In the genomic region with DNA sequence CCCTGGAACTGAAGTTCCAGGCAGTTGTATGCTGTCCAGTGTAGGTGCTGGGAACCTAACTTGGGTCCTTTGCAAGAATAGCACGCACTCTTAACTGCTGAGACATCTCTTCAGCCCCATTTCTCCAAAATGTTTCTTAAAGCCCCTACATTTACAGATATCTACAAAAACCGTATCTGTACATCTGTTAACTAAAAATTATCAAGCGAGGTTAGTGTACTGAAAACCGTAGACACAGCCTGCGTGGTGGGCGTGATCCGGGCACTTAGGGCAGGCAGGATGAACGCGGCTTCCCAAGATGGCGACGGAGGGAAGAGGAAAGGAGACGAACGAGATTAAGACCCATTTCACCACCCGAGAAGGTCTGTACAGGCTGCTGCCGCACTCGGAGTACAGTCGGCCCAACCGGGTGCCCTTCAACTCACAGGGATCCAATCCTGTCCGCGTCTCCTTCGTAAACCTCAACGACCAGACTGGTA, we compare ENCODE assay signal across 38 mouse cellular contexts. TPM values are rescaled to one million over a fixed set of nuclear protein-coding genes. Genes with fewer than 3 reads are reported as not detected.
"Had no signal": no experiment of that assay in that cellular context is flagged by ENCODE, and none has a peak within 500 bp of the region (broad histone marks: within the 10 kb centered on the region; RNA-seq: fewer than 3 reads in every experiment).

A gene (plus strand): TSS at position 51 of the 479 bp plus-strand sequence.

- H3K9me3 ChIP-seq: heart, embryonic 15.5 days; hindbrain, embryonic 13.5 days; hindbrain, embryonic 15.5 days; limb, embryonic 10.5 days; liver, embryonic 15.5 days had no signal

- H3K27ac ChIP-seq: heart, adult 2 months; heart, embryonic 13.5 days; heart, embryonic 15.5 days; hindbrain, embryonic 13.5 days; hindbrain, embryonic 15.5 days; hindbrain, postnatal 0 days; kidney, embryonic 15.5 days; layer of hippocampus, adult 2 months; left cerebral cortex, adult 2 months; limb, embryonic 10.5 days; limb, embryonic 12.5 days; liver, embryonic 13.5 days; liver, embryonic 15.5 days had no signal

- H3K36me3 ChIP-seq: heart, embryonic 13.5 days; heart, embryonic 15.5 days; hindbrain, embryonic 13.5 days; hindbrain, embryonic 15.5 days; kidney, embryonic 15.5 days; limb, embryonic 10.5 days; limb, embryonic 12.5 days; liver, embryonic 13.5 days; liver, embryonic 15.5 days had no signal

- H3K27me3 ChIP-seq: heart, embryonic 13.5 days; heart, embryonic 15.5 days; hindbrain, embryonic 13.5 days; hindbrain, embryonic 15.5 days; kidney, embryonic 15.5 days; limb, embryonic 12.5 days; liver, embryonic 13.5 days; liver, embryonic 15.5 days had no signal

- H3K4me2 ChIP-seq: heart, embryonic 11.5 days; heart, embryonic 13.5 days; heart, embryonic 15.5 days; hindbrain, embryonic 13.5 days; hindbrain, embryonic 15.5 days; kidney, embryonic 15.5 days; limb, embryonic 12.5 days; liver, embryonic 11.5 days; liver, embryonic 13.5 days; liver, embryonic 15.5 days had no signal

- H3K9ac ChIP-seq: heart, embryonic 13.5 days; heart, embryonic 15.5 days; hindbrain, embryonic 13.5 days; hindbrain, embryonic 15.5 days; kidney, embryonic 15.5 days; limb, embryonic 12.5 days; liver, embryonic 13.5 days; liver, embryonic 15.5 days had no signal

- DNase-seq: gastrocnemius, postnatal 14 days; gastrocnemius, postnatal 36 days; heart, adult 11 months; heart, adult 2 months; heart, postnatal 14 days; heart, postnatal 36 days; kidney, adult 11 months; kidney, adult 2 months; kidney, adult 9 months; kidney, postnatal 10 days; kidney, postnatal 36 days; liver; liver, embryonic 13.5 days had no signal

- ATAC-seq: hindbrain, postnatal 0 days; intestine, embryonic 16.5 days had no signal

- H3K4me3 ChIP-seq: heart, adult 2 months; heart, embryonic 13.5 days; heart, embryonic 15.5 days; hindbrain, embryonic 13.5 days; hindbrain, embryonic 15.5 days; kidney, embryonic 15.5 days; layer of hippocampus, adult 2 months; left cerebral cortex, adult 2 months; limb, embryonic 10.5 days; limb, embryonic 12.5 days; liver, embryonic 13.5 days; liver, embryonic 15.5 days had no signal

- H3K4me1 ChIP-seq: heart, embryonic 13.5 days; heart, embryonic 15.5 days; hindbrain, embryonic 13.5 days; hindbrain, embryonic 15.5 days; kidney, embryonic 15.5 days; limb, embryonic 10.5 days; limb, embryonic 12.5 days; liver, embryonic 13.5 days; liver, embryonic 15.5 days had no signal

RNA-seq across cellular contexts. Expression of the gene that starts here (rescaled TPM):
- total RNA-seq: gastrocnemius, adult 18-20 months; gastrocnemius, adult 8-10 months; gastrocnemius, postnatal 14 days; gastrocnemius, postnatal 36 days; heart, adult 2 months; heart, postnatal 14 days; heart, postnatal 36 days; hematopoietic stem cell, adult 5-6 weeks; hindbrain, postnatal 0 days; layer of hippocampus, postnatal 10 days; layer of hippocampus, postnatal 25 days; left cerebral cortex, adult 2 months; left cerebral cortex, postnatal 14 days; left cerebral cortex, postnatal 36 days had no signal
- polyA plus RNA-seq: heart, adult 2 months; heart, embryonic 11.5 days; heart, embryonic 13.5 days; heart, embryonic 15.5 days; heart, postnatal 0 days; hindbrain, embryonic 11.5 days; hindbrain, embryonic 13.5 days; hindbrain, embryonic 15.5 days; hindbrain, postnatal 0 days; intestine, embryonic 14.5 days; intestine, embryonic 16.5 days; kidney, adult 2 months; kidney, embryonic 15.5 days; limb, embryonic 10.5 days; limb, embryonic 12.5 days; limb, embryonic 14.5 days; liver, embryonic 11.5 days; liver, embryonic 13.5 days; liver, embryonic 15.5 days had no signal
